Mouse (Mus musculus): Measurements from ENCODE around the gene Lrsam1. TPM values are rescaled to one million over a fixed set of nuclear protein-coding genes. Genes with fewer than 3 reads are reported as not detected.
A peak's percentile ranks its signal among the peaks of the same experiment; 100 is the strongest.

Gene Lrsam1
- polyA plus RNA-seq, 1 experiment from 2014 or later = 7.4 TPM

GRCm38 (mm10) chr2:32992130-32992529 is 30.7 kb upstream of the Lrsam1 start:
- no peak overlapping the region for H3K9ac ChIP-seq (ENCODE audit: low read length)
- H3K4me2 ChIP-seq (ENCODE audit: low read length) = no peak overlapping the region
- 52% methylated on average over 6 of the region's 6 CpGs for WGBS
- no peak for ATAC-seq (ENCODE audit: insufficient number of reproducible peaks, insufficient read depth, low FRiP score, low read depth)
- H3K27me3 ChIP-seq (ENCODE audit: control insufficient read depth, insufficient read depth, low read length) = no peaks in the 10 kb centered on the region
- no peak overlapping the region for H3K4me3 ChIP-seq (ENCODE audit: control insufficient read depth in 1 of 2, insufficient read depth in 1 of 2, low read depth in 1 of 2, low read length in 2 of 2)
- no peak overlapping the region for H3K27ac ChIP-seq (replicated peaks in 1 of 2; ENCODE audit: control insufficient read depth in 1 of 2, insufficient read depth in 1 of 2, low read depth in 2 of 2, low read length in 2 of 2)
- 0 out of 4 replicates have a peak, but pooled peaks cover 0 to 5% of the 10 kb centered on the region in 2 experiments for H3K4me1 ChIP-seq (ENCODE audit: control insufficient read depth in 2 of 2, insufficient read depth in 2 of 2, low read length in 2 of 2)
- no peaks in the 10 kb centered on the region for H3K9me3 ChIP-seq (ENCODE audit: control insufficient read depth, low read length)
- H3K36me3 ChIP-seq (ENCODE audit: control insufficient read depth, insufficient read depth, low read length) = no peaks in the 10 kb centered on the region

- Histone ChIP-seq H3K36me3 (ENCODE audit: control insufficient read depth, insufficient read depth, low read length) (no peaks in the 10 kb centered on the region), H3K4me2 (ENCODE audit: low read length) (no peak overlapping the region), H3K4me1 (ENCODE audit: control insufficient read depth in 2 of 2, insufficient read depth in 2 of 2, low read length in 2 of 2) (0 out of 4 replicates have a peak, but pooled peaks cover 0 to 5% of the 10 kb centered on the region in 2 experiments), H3K9ac (ENCODE audit: low read length) (no peak overlapping the region), H3K4me3 (ENCODE audit: control insufficient read depth in 1 of 2, insufficient read depth in 1 of 2, low read depth in 1 of 2, low read length in 2 of 2) (no peak overlapping the region), H3K27me3 (ENCODE audit: control insufficient read depth, insufficient read depth, low read length) (no peaks in the 10 kb centered on the region), H3K9me3 (ENCODE audit: control insufficient read depth, low read length) (no peaks in the 10 kb centered on the region), H3K27ac (replicated peaks in 1 of 2; ENCODE audit: control insufficient read depth in 1 of 2, insufficient read depth in 1 of 2, low read depth in 2 of 2, low read length in 2 of 2) (no peak overlapping the region)
- 52% methylated on average over 13 of the region's 13 CpGs for WGBS
- no peak for ATAC-seq (ENCODE audit: insufficient number of reproducible peaks, insufficient read depth, low FRiP score, low read depth)
Measured at GRCm38 (mm10) chr2:32990167-32990832, 28.9 kb upstream of the Lrsam1 start.

- Histone ChIP-seq H3K9ac (ENCODE audit: low read length) (no peak overlapping the region), H3K27ac (replicated peaks in 1 of 2; ENCODE audit: control insufficient read depth in 1 of 2, insufficient read depth in 1 of 2, low read depth in 2 of 2, low read length in 2 of 2) (no peak overlapping the region), H3K4me3 (ENCODE audit: control insufficient read depth in 1 of 2, insufficient read depth in 1 of 2, low read depth in 1 of 2, low read length in 2 of 2) (no peak overlapping the region), H3K36me3 (ENCODE audit: control insufficient read depth, insufficient read depth, low read length) (no peaks in the 10 kb centered on the region), H3K9me3 (ENCODE audit: control insufficient read depth, low read length) (no peaks in the 10 kb centered on the region), H3K4me1 (ENCODE audit: control insufficient read depth in 2 of 2, insufficient read depth in 2 of 2, low read length in 2 of 2) (0 out of 4 replicates have a peak, but pooled peaks cover 0 to 5% of the 10 kb centered on the region in 2 experiments), H3K27me3 (ENCODE audit: control insufficient read depth, insufficient read depth, low read length) (no peaks in the 10 kb centered on the region), H3K4me2 (ENCODE audit: low read length) (no peak overlapping the region)
- no peak for ATAC-seq (ENCODE audit: insufficient number of reproducible peaks, insufficient read depth, low FRiP score, low read depth)
- 58% methylated on average over 3 of the region's 3 CpGs for WGBS
Measured at GRCm38 (mm10) chr2:32989376-32989775, 28.0 kb upstream of the Lrsam1 start.

GRCm38 (mm10) chr2:32985844-32986243 is 24.4 kb upstream of the Lrsam1 start:
- Histone ChIP-seq H3K4me1 (ENCODE audit: control insufficient read depth in 2 of 2, insufficient read depth in 2 of 2, low read length in 2 of 2) (peaks cover 5 to 9% of the 10 kb centered on the region in 2 experiments; a peak in 3 of 4 replicates), H3K9ac (ENCODE audit: low read length) (no peak overlapping the region), H3K27me3 (ENCODE audit: control insufficient read depth, insufficient read depth, low read length) (no peaks in the 10 kb centered on the region), H3K9me3 (ENCODE audit: control insufficient read depth, low read length) (no peaks in the 10 kb centered on the region), H3K4me3 (ENCODE audit: control insufficient read depth in 1 of 2, insufficient read depth in 1 of 2, low read depth in 1 of 2, low read length in 2 of 2) (no peak overlapping the region), H3K4me2 (ENCODE audit: low read length) (no peak overlapping the region), H3K27ac (replicated peaks in 1 of 2; ENCODE audit: control insufficient read depth in 1 of 2, insufficient read depth in 1 of 2, low read depth in 2 of 2, low read length in 2 of 2) (no peak overlapping the region), H3K36me3 (ENCODE audit: control insufficient read depth, insufficient read depth, low read length) (no peaks in the 10 kb centered on the region)
- no peak for ATAC-seq (ENCODE audit: insufficient number of reproducible peaks, insufficient read depth, low FRiP score, low read depth)
- 69% methylated on average over 8 of the region's 8 CpGs for WGBS

GRCm38 (mm10) chr2:32983617-32984016 is 22.2 kb upstream of the Lrsam1 start:
- H3K4me1 ChIP-seq (ENCODE audit: control insufficient read depth in 2 of 2, insufficient read depth in 2 of 2, low read length in 2 of 2) = peaks cover 6 to 7% of the 10 kb centered on the region in 2 experiments; a peak in 3 of 4 replicates
- no peak overlapping the region for H3K4me2 ChIP-seq (ENCODE audit: low read length)
- ATAC-seq (ENCODE audit: insufficient number of reproducible peaks, insufficient read depth, low FRiP score, low read depth) = no peak
- no peak overlapping the region for H3K9ac ChIP-seq (ENCODE audit: low read length)
- 52% methylated on average over 6 of the region's 6 CpGs for WGBS
- no peak overlapping the region for H3K4me3 ChIP-seq (ENCODE audit: control insufficient read depth in 1 of 2, insufficient read depth in 1 of 2, low read depth in 1 of 2, low read length in 2 of 2)
- H3K9me3 ChIP-seq (ENCODE audit: control insufficient read depth, low read length) = no peaks in the 10 kb centered on the region
- no peaks in the 10 kb centered on the region for H3K27me3 ChIP-seq (ENCODE audit: control insufficient read depth, insufficient read depth, low read length)
- H3K36me3 ChIP-seq (ENCODE audit: control insufficient read depth, insufficient read depth, low read length) = no peaks in the 10 kb centered on the region
- H3K27ac ChIP-seq (replicated peaks in 1 of 2; ENCODE audit: control insufficient read depth in 1 of 2, insufficient read depth in 1 of 2, low read depth in 2 of 2, low read length in 2 of 2) = no peak overlapping the region

GRCm38 (mm10) chr2:32982700-32983099 is 21.3 kb upstream of the Lrsam1 start:
- H3K4me3 ChIP-seq (ENCODE audit: control insufficient read depth in 1 of 2, insufficient read depth in 1 of 2, low read depth in 1 of 2, low read length in 2 of 2) = peak overlapping the region; percentile 67 to 80; a peak in 3 of 4 replicates
- H3K27me3 ChIP-seq (ENCODE audit: control insufficient read depth, insufficient read depth, low read length) = no peaks in the 10 kb centered on the region
- 6% methylated on average over 4 of the region's 4 CpGs for WGBS
- H3K4me1 ChIP-seq (ENCODE audit: control insufficient read depth in 2 of 2, insufficient read depth in 2 of 2, low read length in 2 of 2) = peaks cover 6 to 7% of the 10 kb centered on the region in 2 experiments; a peak in 3 of 4 replicates
- peak overlapping the region; percentile 99 for H3K4me2 ChIP-seq (ENCODE audit: low read length)
- no peaks in the 10 kb centered on the region for H3K9me3 ChIP-seq (ENCODE audit: control insufficient read depth, low read length)
- H3K27ac ChIP-seq (replicated peaks in 1 of 2; ENCODE audit: control insufficient read depth in 1 of 2, insufficient read depth in 1 of 2, low read depth in 2 of 2, low read length in 2 of 2) = peak overlapping the region in 1 of 2 experiments; percentile 17; a peak in 1 of 4 replicates
- ATAC-seq (ENCODE audit: insufficient number of reproducible peaks, insufficient read depth, low FRiP score, low read depth) = no peak
- peak overlapping the region; percentile 59 for H3K9ac ChIP-seq (ENCODE audit: low read length)
- H3K36me3 ChIP-seq (ENCODE audit: control insufficient read depth, insufficient read depth, low read length) = no peaks in the 10 kb centered on the region

GRCm38 (mm10) chr2:32981725-32982271 is 20.4 kb upstream of the Lrsam1 start, which contains the start of gene Slc2a8:
Gene Slc2a8, minus strand, starts transcription at chr2:32982083.
- 0% methylated on average over 47 of the region's 50 CpGs for WGBS
- ATAC-seq (ENCODE audit: insufficient number of reproducible peaks, insufficient read depth, low FRiP score, low read depth) = peak; percentile 95
- Histone ChIP-seq H3K36me3 (ENCODE audit: control insufficient read depth, insufficient read depth, low read length) (no peaks in the 10 kb centered on the region), H3K4me1 (ENCODE audit: control insufficient read depth in 2 of 2, insufficient read depth in 2 of 2, low read length in 2 of 2) (peaks cover 6 to 7% of the 10 kb centered on the region in 2 experiments; a peak in 3 of 4 replicates), H3K4me3 (ENCODE audit: control insufficient read depth in 1 of 2, insufficient read depth in 1 of 2, low read depth in 1 of 2, low read length in 2 of 2) (peak within 1 kb of the TSS; percentile 67 to 80), H3K4me2 (ENCODE audit: low read length) (peak within 1 kb of the TSS; percentile 99), H3K27me3 (ENCODE audit: control insufficient read depth, insufficient read depth, low read length) (no peaks in the 10 kb centered on the region), H3K9ac (ENCODE audit: low read length) (peak within 1 kb of the TSS; percentile 90), H3K9me3 (ENCODE audit: control insufficient read depth, low read length) (no peaks in the 10 kb centered on the region), H3K27ac (replicated peaks in 1 of 2; ENCODE audit: control insufficient read depth in 1 of 2, insufficient read depth in 1 of 2, low read depth in 2 of 2, low read length in 2 of 2) (peak within 1 kb of the TSS; percentile 15 to 77; a peak in 3 of 4 replicates)
